Mouse (Mus musculus): Measurements from ENCODE around the gene Aldoart2. TPM values are rescaled to one million over a fixed set of nuclear protein-coding genes. Genes with fewer than 3 reads are reported as not detected.
"Not testable (repeated sequence)": the region's sequence is repeated elsewhere in the genome, so short reads cannot be mapped to it uniquely, and the experiment has no call there.

Aldoart2 gene
- polyA plus RNA-seq, 1 experiment from 2014 or later: not detected

DNA sequence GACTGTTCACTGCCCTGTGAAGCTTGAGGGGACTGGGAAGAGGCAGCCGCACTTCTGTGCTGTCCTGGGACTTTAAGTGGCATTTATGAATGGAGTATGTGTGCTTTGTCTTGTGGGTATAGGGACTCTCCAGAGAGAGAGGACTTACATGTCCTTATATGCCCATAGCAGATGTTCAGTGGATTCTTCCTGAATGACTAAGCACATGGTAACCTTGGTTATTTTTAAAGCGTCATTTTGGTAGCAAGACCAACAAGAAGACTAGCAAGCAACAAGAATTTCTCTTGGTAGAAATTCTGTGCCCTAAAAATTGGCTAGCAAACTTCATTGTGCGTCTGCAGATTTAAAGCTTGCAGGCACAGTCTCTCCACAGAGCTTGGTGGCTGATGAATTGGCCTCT lies 1.3 kb upstream of the Aldoart2 start:
- WGBS: 96% methylated on average over 3 of the region's 3 CpGs

DNA sequence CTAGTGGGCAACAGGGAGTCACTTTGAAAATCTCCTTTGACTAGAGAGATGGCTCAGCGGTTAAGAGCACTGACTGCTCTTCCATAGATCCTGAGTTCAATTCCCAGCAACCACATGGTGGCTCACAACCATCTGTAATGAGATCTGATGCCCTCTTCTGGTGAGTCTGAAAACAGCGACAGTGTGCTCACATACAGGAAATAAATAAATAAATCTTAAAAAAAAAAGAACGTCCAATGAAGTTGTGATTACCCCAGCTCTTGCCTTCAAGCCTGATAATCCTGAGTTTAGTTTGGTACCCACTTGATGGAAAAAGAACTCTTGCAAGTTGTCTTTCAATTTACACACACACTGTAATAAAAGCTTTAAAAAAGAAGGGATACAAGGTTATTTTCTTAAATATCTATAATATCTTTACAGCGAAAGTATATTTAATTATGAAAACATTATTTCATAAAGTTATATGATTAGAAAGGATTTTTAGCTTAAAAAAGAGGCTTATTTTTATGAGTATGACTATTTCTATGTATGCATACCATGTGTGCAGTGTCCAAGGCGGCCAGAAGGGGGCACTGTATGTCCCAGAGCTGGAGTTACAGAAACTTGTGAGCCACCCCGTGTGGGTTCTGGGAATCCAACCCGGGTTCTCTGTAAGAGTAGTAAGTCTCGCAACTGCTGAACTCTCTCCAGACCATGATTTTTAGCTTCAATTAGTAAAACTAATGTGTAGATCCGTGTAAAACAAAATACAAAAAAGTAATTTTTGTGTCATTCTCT lies 664 bp upstream of the Aldoart2 start:
- Histone ChIP-seq H3K36me3 (no peaks in the 10 kb centered on the region), H3K27me3 (no peaks in the 10 kb centered on the region), H3K4me1 (no peaks in the 10 kb centered on the region; the same call in 1 of the 2 replicates), H3K9ac (no peak overlapping the region), H3K4me3 (no peak overlapping the region), H3K27ac (no peak overlapping the region), H3K9me3 (no peaks in the 10 kb centered on the region), H3K4me2 (replicated peaks) (no peak overlapping the region)
- ATAC-seq (ENCODE audit: low FRiP score, low read depth): no peak
- WGBS: 85% methylated on average over 9 of the region's 9 CpGs

More for the DNA sequence above, 1.3 kb upstream of the Aldoart2 start:
- Histone ChIP-seq H3K27ac (no peak overlapping the region), H3K9me3 (no peaks in the 10 kb centered on the region), H3K36me3 (no peaks in the 10 kb centered on the region), H3K27me3 (no peaks in the 10 kb centered on the region), H3K4me2 (replicated peaks) (no peak overlapping the region), H3K4me3 (no peak overlapping the region), H3K4me1 (no peaks in the 10 kb centered on the region; the same call in 1 of the 2 replicates), H3K9ac (no peak overlapping the region)
- no peak for ATAC-seq (ENCODE audit: low FRiP score, low read depth)

DNA sequence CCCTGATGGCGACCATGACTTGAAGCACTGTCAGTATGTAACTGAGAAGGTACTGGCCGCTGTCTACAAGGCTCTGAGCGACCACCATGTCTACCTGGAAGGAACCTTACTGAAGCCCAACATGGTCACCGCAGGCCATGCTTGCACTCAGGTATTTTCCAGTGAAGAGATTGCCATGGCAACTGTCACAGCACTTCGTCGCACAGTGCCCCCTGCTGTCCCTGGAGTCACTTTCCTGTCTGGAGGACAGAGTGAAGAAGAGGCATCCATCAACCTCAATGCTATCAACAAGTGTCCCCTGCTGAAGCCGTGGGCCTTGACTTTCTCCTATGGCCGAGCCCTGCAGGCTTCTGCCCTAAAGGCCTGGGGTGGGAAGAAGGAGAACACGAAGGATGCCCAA lies 828 bp downstream of the Aldoart2 start:
- H3K27me3 ChIP-seq: no peaks in the 10 kb centered on the region
- 0 out of 2 replicates have a peak, but pooled peaks cover 3% of the 10 kb centered on the region for H3K9me3 ChIP-seq
- no peak overlapping the region for H3K27ac ChIP-seq
- H3K9ac ChIP-seq: no peak overlapping the region
- H3K4me1 ChIP-seq: no peaks in the 10 kb centered on the region; the same call in 1 of the 2 replicates
- no peak overlapping the region for H3K4me3 ChIP-seq
- no peak for ATAC-seq (ENCODE audit: low FRiP score, low read depth)
- 75% methylated on average over 9 of the region's 9 CpGs for WGBS
- no peak overlapping the region for H3K4me2 ChIP-seq (replicated peaks)
- no peaks in the 10 kb centered on the region for H3K36me3 ChIP-seq

DNA sequence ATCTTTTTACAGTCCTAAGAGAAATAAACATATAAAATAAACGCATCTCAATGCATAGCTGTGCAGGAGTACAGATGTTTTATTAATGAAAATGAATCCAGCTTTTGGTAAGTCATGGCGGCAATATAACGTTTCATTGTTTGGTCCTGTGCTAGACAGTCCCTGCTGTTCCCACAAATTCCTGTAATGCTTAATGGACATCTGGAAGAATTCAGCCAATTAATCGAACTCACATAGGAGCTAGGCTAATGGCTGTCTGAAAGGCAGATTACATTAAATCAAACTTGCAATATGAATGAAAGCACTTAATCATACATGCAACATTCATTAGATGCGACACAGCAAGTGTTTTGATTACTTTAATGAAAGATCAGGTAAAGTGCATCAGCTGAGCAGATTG lies 1.8 kb downstream of the Aldoart2 start:
- 48% methylated on average over 5 of the region's 5 CpGs for WGBS
- H3K36me3 ChIP-seq: no peaks in the 10 kb centered on the region
- H3K9me3 ChIP-seq: 0 out of 2 replicates have a peak, but pooled peaks cover 3% of the 10 kb centered on the region
- H3K4me1 ChIP-seq: no peaks in the 10 kb centered on the region; the same call in 1 of the 2 replicates
- no peak overlapping the region for H3K4me3 ChIP-seq
- no peak overlapping the region for H3K27ac ChIP-seq
- H3K9ac ChIP-seq: no peak overlapping the region
- no peak for ATAC-seq (ENCODE audit: low FRiP score, low read depth)
- no peaks in the 10 kb centered on the region for H3K27me3 ChIP-seq
- H3K4me2 ChIP-seq (replicated peaks): no peak overlapping the region

DNA sequence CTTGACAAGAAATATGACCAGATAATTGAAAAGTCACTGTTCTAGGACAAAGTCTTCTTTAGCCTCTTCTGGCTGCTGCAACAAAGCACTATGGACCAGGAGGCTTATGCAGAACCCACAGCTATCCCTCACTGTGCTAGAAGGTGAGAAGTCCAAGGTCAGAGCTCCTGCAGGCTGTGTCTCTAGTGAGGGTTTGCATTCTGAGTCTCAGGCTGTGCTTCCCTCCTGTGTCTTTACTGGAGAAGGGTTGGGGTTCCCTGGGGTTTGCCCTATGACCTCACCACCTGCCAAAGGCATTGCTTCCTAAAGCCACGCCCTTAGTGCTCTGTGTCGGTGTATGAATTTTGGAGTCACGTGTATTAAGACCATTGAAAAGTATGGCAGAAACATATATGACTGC lies 3.4 kb downstream of the Aldoart2 start:
- no peak overlapping the region for H3K4me2 ChIP-seq (replicated peaks)
- H3K4me3 ChIP-seq: no peak overlapping the region
- no peak for ATAC-seq (ENCODE audit: low FRiP score, low read depth)
- no peaks in the 10 kb centered on the region; the same call in 1 of the 2 replicates for H3K4me1 ChIP-seq
- WGBS: 85% methylated on average over 3 of the region's 3 CpGs
- H3K27ac ChIP-seq: no peak overlapping the region
- no peaks in the 10 kb centered on the region for H3K36me3 ChIP-seq
- 0 out of 2 replicates have a peak, but pooled peaks cover 3% of the 10 kb centered on the region for H3K9me3 ChIP-seq
- H3K27me3 ChIP-seq: no peaks in the 10 kb centered on the region
- no peak overlapping the region for H3K9ac ChIP-seq

DNA sequence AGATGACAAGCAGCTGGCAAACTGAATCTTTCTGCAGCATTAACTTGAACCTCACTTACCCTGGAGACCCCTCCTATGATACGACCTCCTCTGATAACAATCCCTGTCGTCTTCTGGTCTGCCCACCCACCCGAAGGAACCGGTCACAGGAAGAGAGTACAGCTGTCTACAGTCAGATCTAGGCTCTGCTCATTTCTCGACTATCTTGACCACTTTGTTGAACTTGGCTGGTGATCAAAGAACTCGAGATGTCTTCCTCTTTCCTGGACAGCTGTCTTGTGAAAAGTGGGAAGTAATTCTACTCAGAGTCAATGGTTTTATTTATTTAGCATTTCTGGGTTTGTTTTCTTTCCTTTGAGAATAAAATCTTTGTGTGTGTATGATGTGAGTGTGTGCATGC lies 4.6 kb downstream of the Aldoart2 start:
- Histone ChIP-seq H3K9ac (no peak overlapping the region), H3K4me1 (no peaks in the 10 kb centered on the region; the same call in 1 of the 2 replicates), H3K4me3 (no peak overlapping the region), H3K9me3 (0 out of 2 replicates have a peak, but pooled peaks cover 3% of the 10 kb centered on the region), H3K4me2 (replicated peaks) (no peak overlapping the region), H3K36me3 (no peaks in the 10 kb centered on the region), H3K27me3 (no peaks in the 10 kb centered on the region), H3K27ac (no peak overlapping the region)
- 75% methylated on average over 6 of the region's 6 CpGs for WGBS
- ATAC-seq (ENCODE audit: low FRiP score, low read depth): no peak

DNA sequence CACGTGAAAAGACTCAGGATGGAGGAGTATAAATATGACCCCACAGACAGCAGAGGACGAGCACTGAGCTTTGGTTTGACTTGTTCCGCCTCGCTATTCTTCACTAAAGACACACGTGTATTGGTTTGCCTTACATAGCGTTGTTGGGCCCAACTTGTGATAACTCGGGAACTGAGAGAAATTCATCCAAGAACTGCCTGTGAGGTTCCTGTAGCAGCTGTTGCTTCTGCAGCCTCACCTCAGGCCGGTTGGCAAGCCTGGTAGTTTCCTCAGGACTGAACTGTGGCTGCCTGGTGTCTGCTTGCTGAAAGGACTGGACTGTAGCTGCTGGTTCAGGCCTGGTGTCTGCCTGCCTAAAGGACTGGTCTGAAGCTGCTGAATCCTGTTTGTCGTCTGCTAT lies 5.6 kb downstream of the Aldoart2 start:
- H3K36me3 ChIP-seq: no peaks in the 10 kb centered on the region
- WGBS: 93% methylated on average over 9 of the region's 9 CpGs
- no peak overlapping the region for H3K9ac ChIP-seq
- H3K27me3 ChIP-seq: no peaks in the 10 kb centered on the region
- H3K4me1 ChIP-seq: no peaks in the 10 kb centered on the region; the same call in 1 of the 2 replicates
- H3K4me3 ChIP-seq: no peak overlapping the region
- H3K27ac ChIP-seq: no peak overlapping the region
- no peak overlapping the region for H3K4me2 ChIP-seq (replicated peaks)
- H3K9me3 ChIP-seq: 0 out of 2 replicates have a peak, but pooled peaks cover 3% of the 10 kb centered on the region
- ATAC-seq (ENCODE audit: low FRiP score, low read depth): no peak

DNA sequence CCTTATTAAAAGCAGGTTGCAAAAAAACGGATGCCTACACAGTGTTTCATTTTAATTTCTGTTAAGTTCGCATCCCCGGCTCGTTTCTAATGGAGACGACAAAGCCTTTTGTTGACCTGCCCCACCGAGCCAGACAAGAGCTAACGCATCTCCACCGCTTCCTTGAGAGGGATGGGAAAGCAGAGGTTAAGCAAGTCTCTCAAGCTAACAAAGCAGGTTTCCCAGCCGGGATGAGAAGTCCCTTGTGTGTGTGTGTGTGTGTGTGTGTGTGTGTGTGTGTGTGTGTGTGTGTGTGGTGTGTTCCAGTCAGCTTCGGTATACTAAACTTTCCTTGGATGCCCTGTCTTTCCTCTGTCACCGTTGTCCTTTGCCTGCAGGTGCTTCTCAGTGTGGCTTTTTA lies 6.1 kb downstream of the Aldoart2 start:
- WGBS: 86% methylated on average over 11 of the region's 11 CpGs
- Histone ChIP-seq H3K4me3 (no peak overlapping the region), H3K36me3 (no peaks in the 10 kb centered on the region), H3K27ac (no peak overlapping the region), H3K9ac (no peak overlapping the region), H3K4me1 (no peaks in the 10 kb centered on the region; the same call in 1 of the 2 replicates), H3K9me3 (0 out of 2 replicates have a peak, but pooled peaks cover 3% of the 10 kb centered on the region), H3K4me2 (replicated peaks) (no peak overlapping the region), H3K27me3 (no peaks in the 10 kb centered on the region)
- ATAC-seq (ENCODE audit: low FRiP score, low read depth): no peak

DNA sequence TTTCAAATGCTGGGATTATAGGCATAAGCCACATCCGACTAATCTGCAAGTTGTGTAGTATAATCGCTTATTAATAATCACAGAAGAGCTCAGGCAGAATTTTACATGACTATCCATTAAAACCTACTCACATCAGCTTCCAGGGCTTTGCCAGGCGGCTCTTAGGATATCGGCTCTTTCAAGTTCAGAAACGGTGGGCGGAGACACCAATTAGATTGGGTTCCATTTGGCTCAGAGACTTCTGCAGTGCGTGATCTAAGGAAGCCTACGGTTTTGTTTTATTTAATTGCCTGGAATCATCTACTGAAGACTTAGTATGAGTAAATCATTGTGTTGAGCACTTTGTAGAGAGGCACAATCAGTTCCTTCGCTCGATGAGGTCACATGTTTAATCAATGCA lies 6.6 kb downstream of the Aldoart2 start:
- 79% methylated on average over 10 of the region's 10 CpGs for WGBS
- Histone ChIP-seq H3K27ac (no peak overlapping the region), H3K4me1 (no peaks in the 10 kb centered on the region; the same call in 1 of the 2 replicates), H3K4me3 (no peak overlapping the region), H3K4me2 (replicated peaks) (no peak overlapping the region), H3K9ac (no peak overlapping the region), H3K36me3 (no peaks in the 10 kb centered on the region), H3K27me3 (0 out of 2 replicates have a peak, but pooled peaks cover 3% of the 10 kb centered on the region), H3K9me3 (0 out of 2 replicates have a peak, but pooled peaks cover 3% of the 10 kb centered on the region)
- no peak for ATAC-seq (ENCODE audit: low FRiP score, low read depth)

DNA sequence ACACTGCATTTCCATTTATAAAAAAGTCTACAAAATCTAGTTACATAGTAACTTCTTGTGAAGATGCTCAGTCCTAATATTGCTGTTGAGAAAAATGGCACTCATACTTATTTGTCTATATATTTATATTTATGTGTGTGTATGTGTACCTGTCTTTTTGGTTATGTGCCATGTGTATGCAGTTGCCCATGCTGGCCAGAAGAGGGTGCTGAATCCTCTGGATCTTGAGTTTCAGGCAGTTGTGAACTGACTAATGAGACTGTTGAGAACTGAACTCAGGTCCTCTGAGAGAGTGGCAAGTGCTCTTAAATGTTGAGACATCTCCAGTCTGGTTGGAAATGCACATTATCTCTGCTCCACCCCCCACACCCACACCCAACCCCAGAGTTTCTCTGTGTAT lies 8.1 kb downstream of the Aldoart2 start:
- 0 out of 2 replicates have a peak, but pooled peaks cover 3% of the 10 kb centered on the region for H3K27me3 ChIP-seq
- no peak overlapping the region for H3K9ac ChIP-seq
- H3K4me2 ChIP-seq (replicated peaks): no peak overlapping the region
- no peaks in the 10 kb centered on the region for H3K36me3 ChIP-seq
- no peaks in the 10 kb centered on the region for H3K4me1 ChIP-seq
- no peak for ATAC-seq (ENCODE audit: low FRiP score, low read depth)
- no peak overlapping the region for H3K4me3 ChIP-seq
- H3K27ac ChIP-seq: no peak overlapping the region
- 0 out of 2 replicates have a peak, but pooled peaks cover 3% of the 10 kb centered on the region for H3K9me3 ChIP-seq

DNA sequence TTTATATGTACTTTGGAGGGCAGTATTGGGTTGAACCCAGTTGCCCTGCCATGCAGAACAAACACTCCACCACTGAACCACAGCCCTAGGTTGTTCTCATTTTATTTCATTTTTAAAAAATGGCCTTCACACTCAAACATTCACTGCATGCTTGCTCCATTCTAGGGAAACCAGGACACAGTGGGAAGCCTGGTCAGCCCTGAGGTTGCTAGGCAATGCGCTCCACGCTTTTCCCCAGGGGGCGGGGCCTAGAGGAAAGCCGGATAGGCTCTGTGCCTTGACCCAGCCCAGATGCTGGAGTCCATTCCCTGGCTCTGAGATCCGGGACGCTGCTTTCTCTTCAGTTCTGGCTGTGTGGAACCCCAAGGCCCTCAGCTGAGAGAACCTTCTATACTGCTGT lies 8.8 kb downstream of the Aldoart2 start:
- H3K4me2 ChIP-seq (replicated peaks): no peak overlapping the region
- no peak overlapping the region for H3K27ac ChIP-seq
- no peaks in the 10 kb centered on the region for H3K36me3 ChIP-seq
- H3K27me3 ChIP-seq: 0 out of 2 replicates have a peak, but pooled peaks cover 3% of the 10 kb centered on the region
- H3K4me3 ChIP-seq: no peak overlapping the region
- ATAC-seq (ENCODE audit: low FRiP score, low read depth): no peak
- H3K9ac ChIP-seq: no peak overlapping the region
- H3K9me3 ChIP-seq: 0 out of 2 replicates have a peak, but pooled peaks cover 3% of the 10 kb centered on the region
- H3K4me1 ChIP-seq: no peaks in the 10 kb centered on the region
- WGBS: 3% methylated on average over 6 of the region's 6 CpGs

DNA sequence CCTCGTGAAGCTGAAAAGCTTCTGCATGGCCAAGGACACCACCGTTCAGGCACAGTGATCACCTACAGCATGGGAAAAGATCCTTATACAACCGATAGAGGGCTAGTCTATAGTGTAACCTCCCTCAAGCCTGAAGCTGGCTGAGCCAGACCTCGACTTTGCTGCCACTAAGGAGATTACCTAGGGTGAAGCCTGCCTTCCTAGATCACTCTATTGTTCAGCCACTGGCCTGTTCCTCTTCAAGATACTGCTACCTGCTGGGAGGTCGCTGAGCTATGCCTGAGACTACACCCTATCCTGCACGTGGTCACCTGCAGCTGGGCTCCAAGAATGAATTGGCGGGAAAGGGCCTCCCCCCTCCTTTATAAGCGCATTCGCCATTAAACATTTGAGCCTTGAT lies 21.9 kb downstream of the Aldoart2 start:
- not testable (repeated sequence) for ATAC-seq (ENCODE audit: low FRiP score, low read depth)

More for the DNA sequence above, 21.9 kb downstream of the Aldoart2 start:
- not testable (repeated sequence) for H3K27me3 ChIP-seq; H3K4me2 ChIP-seq (replicated peaks); H3K9me3 ChIP-seq; H3K4me3 ChIP-seq; H3K4me1 ChIP-seq; H3K36me3 ChIP-seq; H3K9ac ChIP-seq; H3K27ac ChIP-seq
- 62% methylated on average over 9 of the region's 9 CpGs for WGBS
